Mouse (Mus musculus): ENCODE measurements around the gene Ccr9. TPM values are rescaled to one million over a fixed set of nuclear protein-coding genes. Genes with fewer than 3 reads are reported as not detected.
A peak's percentile ranks its signal among the peaks of the same experiment; 100 is the strongest.

The Ccr9 gene
- polyA plus RNA-seq, 1 experiment from 2014 or later, result 0.03 TPM

GRCm38 (mm10) chr9:123796174-123796573 is 117.9 kb downstream of the Ccr9 start:
- no peaks in the 10 kb centered on the region for H3K27me3 ChIP-seq (ENCODE audit: control insufficient read depth, insufficient read depth, low read length)
- no peak overlapping the region for H3K9ac ChIP-seq (ENCODE audit: low read length)
- DNase-seq (ENCODE audit: low spot score), result peak; percentile 43
- no peak overlapping the region for H3K4me2 ChIP-seq (ENCODE audit: low read depth, severe bottlenecking)
- peaks cover 6% of the 10 kb centered on the region for H3K36me3 ChIP-seq (ENCODE audit: control insufficient read depth, insufficient read depth, low read length)
- no peaks in the 10 kb centered on the region for H3K4me1 ChIP-seq (ENCODE audit: control insufficient read depth, insufficient read depth, low read length)
- WGBS, result 62% methylated on average over 3 of the region's 3 CpGs
- no peak overlapping the region for H3K4me3 ChIP-seq (ENCODE audit: low read depth, low read length)
- ATAC-seq (ENCODE audit: insufficient number of reproducible peaks, low FRiP score, low TSS enrichment, low read depth), result no peak
- no peaks in the 10 kb centered on the region for H3K9me3 ChIP-seq (ENCODE audit: control insufficient read depth, low read length)
- H3K27ac ChIP-seq (replicated peaks; ENCODE audit: low read depth, low read length), result no peak overlapping the region

- Histone ChIP-seq H3K4me2 (ENCODE audit: low read depth, severe bottlenecking) (no peak overlapping the region), H3K27ac (replicated peaks; ENCODE audit: low read depth, low read length) (no peak overlapping the region), H3K4me1 (ENCODE audit: control insufficient read depth, insufficient read depth, low read length) (no peaks in the 10 kb centered on the region), H3K9me3 (ENCODE audit: control insufficient read depth, low read length) (no peaks in the 10 kb centered on the region), H3K27me3 (ENCODE audit: control insufficient read depth, insufficient read depth, low read length) (no peaks in the 10 kb centered on the region), H3K4me3 (ENCODE audit: low read depth, low read length) (no peak overlapping the region), H3K36me3 (ENCODE audit: control insufficient read depth, insufficient read depth, low read length) (0 out of 2 replicates have a peak, but pooled peaks cover 2% of the 10 kb centered on the region), H3K9ac (ENCODE audit: low read length) (no peak overlapping the region)
- no peak for ATAC-seq (ENCODE audit: insufficient number of reproducible peaks, low FRiP score, low TSS enrichment, low read depth)
- no peak for DNase-seq (ENCODE audit: low spot score)
- WGBS, result 100% methylated on average over 1 of the region's 1 CpGs
These were observed 123.3 kb downstream of the Ccr9 start for GRCm38 (mm10) chr9:123801527-123801926.

- Histone ChIP-seq H3K4me2 (ENCODE audit: low read depth, severe bottlenecking) (no peak overlapping the region), H3K4me3 (ENCODE audit: low read depth, low read length) (no peak overlapping the region)
These were observed 124.2 kb downstream of the Ccr9 start for GRCm38 (mm10) chr9:123802421-123802820.

GRCm38 (mm10) chr9:123802896-123803295 is 124.7 kb downstream of the Ccr9 start:
- H3K36me3 ChIP-seq (ENCODE audit: control insufficient read depth, insufficient read depth, low read length), result 0 out of 2 replicates have a peak, but pooled peaks cover 2% of the 10 kb centered on the region
- no peak overlapping the region for H3K27ac ChIP-seq (replicated peaks; ENCODE audit: low read depth, low read length)
- H3K4me1 ChIP-seq (ENCODE audit: control insufficient read depth, insufficient read depth, low read length), result no peaks in the 10 kb centered on the region
- no peak overlapping the region for H3K4me2 ChIP-seq (ENCODE audit: low read depth, severe bottlenecking)
- H3K9me3 ChIP-seq (ENCODE audit: control insufficient read depth, low read length), result no peaks in the 10 kb centered on the region
- no peak overlapping the region for H3K9ac ChIP-seq (ENCODE audit: low read length)
- no peaks in the 10 kb centered on the region for H3K27me3 ChIP-seq (ENCODE audit: control insufficient read depth, insufficient read depth, low read length)
- H3K4me3 ChIP-seq (ENCODE audit: low read depth, low read length), result no peak overlapping the region
- ATAC-seq (ENCODE audit: insufficient number of reproducible peaks, low FRiP score, low TSS enrichment, low read depth), result no peak
- DNase-seq (ENCODE audit: low spot score), result no peak

More at GRCm38 (mm10) chr9:123802421-123802820, 124.2 kb downstream of the Ccr9 start:
- Histone ChIP-seq H3K27me3 (ENCODE audit: control insufficient read depth, insufficient read depth, low read length) (no peaks in the 10 kb centered on the region), H3K9ac (ENCODE audit: low read length) (no peak overlapping the region), H3K36me3 (ENCODE audit: control insufficient read depth, insufficient read depth, low read length) (0 out of 2 replicates have a peak, but pooled peaks cover 2% of the 10 kb centered on the region), H3K4me1 (ENCODE audit: control insufficient read depth, insufficient read depth, low read length) (no peaks in the 10 kb centered on the region), H3K27ac (replicated peaks; ENCODE audit: low read depth, low read length) (no peak overlapping the region), H3K9me3 (ENCODE audit: control insufficient read depth, low read length) (no peaks in the 10 kb centered on the region)
- no peak for ATAC-seq (ENCODE audit: insufficient number of reproducible peaks, low FRiP score, low TSS enrichment, low read depth)
- WGBS, result 94% methylated on average over 2 of the region's 2 CpGs
- no peak for DNase-seq (ENCODE audit: low spot score)

- Histone ChIP-seq H3K27ac (replicated peaks; ENCODE audit: low read depth, low read length) (no peak overlapping the region), H3K9me3 (ENCODE audit: control insufficient read depth, low read length) (no peaks in the 10 kb centered on the region), H3K4me1 (ENCODE audit: control insufficient read depth, insufficient read depth, low read length) (no peaks in the 10 kb centered on the region), H3K4me3 (ENCODE audit: low read depth, low read length) (no peak overlapping the region), H3K4me2 (ENCODE audit: low read depth, severe bottlenecking) (no peak overlapping the region), H3K27me3 (ENCODE audit: control insufficient read depth, insufficient read depth, low read length) (no peaks in the 10 kb centered on the region), H3K36me3 (ENCODE audit: control insufficient read depth, insufficient read depth, low read length) (0 out of 2 replicates have a peak, but pooled peaks cover 2% of the 10 kb centered on the region), H3K9ac (ENCODE audit: low read length) (no peak overlapping the region)
- DNase-seq (ENCODE audit: low spot score) (no peak), ATAC-seq (ENCODE audit: insufficient number of reproducible peaks, low FRiP score, low TSS enrichment, low read depth) (no peak)
- WGBS, result 93% methylated on average over 2 of the region's 2 CpGs
These were observed 127.0 kb downstream of the Ccr9 start for GRCm38 (mm10) chr9:123805241-123805640.

- peaks cover 4% of the 10 kb centered on the region; the same call in 1 of the 2 replicates for H3K36me3 ChIP-seq (ENCODE audit: control insufficient read depth, insufficient read depth, low read length)
- ATAC-seq (ENCODE audit: insufficient number of reproducible peaks, low FRiP score, low TSS enrichment, low read depth) (no peak), DNase-seq (ENCODE audit: low spot score) (no peak)
- no peaks in the 10 kb centered on the region for H3K27me3 ChIP-seq (ENCODE audit: control insufficient read depth, insufficient read depth, low read length)
- H3K27ac ChIP-seq (replicated peaks; ENCODE audit: low read depth, low read length), result no peak within 1 kb of the TSS
- H3K9me3 ChIP-seq (ENCODE audit: control insufficient read depth, low read length), result no peaks in the 10 kb centered on the region
- no peak within 1 kb of the TSS for H3K4me2 ChIP-seq (ENCODE audit: low read depth, severe bottlenecking)
- no peak within 1 kb of the TSS for H3K4me3 ChIP-seq (ENCODE audit: low read depth, low read length)
- WGBS, result 88% methylated on average over 5 of the region's 5 CpGs
- no peaks in the 10 kb centered on the region for H3K4me1 ChIP-seq (ENCODE audit: control insufficient read depth, insufficient read depth, low read length)
- H3K9ac ChIP-seq (ENCODE audit: low read length), result no peak within 1 kb of the TSS
These were observed 128.0 kb downstream of the Ccr9 start, which contains the start of gene Cxcr6 for GRCm38 (mm10) chr9:123806267-123806666. Cxcr6 (plus strand) TSS chr9:123806475.

GRCm38 (mm10) chr9:123808583-123808982 is 130.3 kb downstream of the Ccr9 start:
- 76% methylated on average over 7 of the region's 7 CpGs for WGBS
- peaks cover 3% of the 10 kb centered on the region; the same call in 1 of the 2 replicates for H3K36me3 ChIP-seq (ENCODE audit: control insufficient read depth, insufficient read depth, low read length)
- ATAC-seq (ENCODE audit: insufficient number of reproducible peaks, low FRiP score, low TSS enrichment, low read depth), result no peak

GRCm38 (mm10) chr9:123811831-123812230 is 133.6 kb downstream of the Ccr9 start:
- no peak overlapping the region for H3K4me2 ChIP-seq (ENCODE audit: low read depth, severe bottlenecking)
- H3K27me3 ChIP-seq (ENCODE audit: control insufficient read depth, insufficient read depth, low read length), result no peaks in the 10 kb centered on the region
- 85% methylated on average over 3 of the region's 3 CpGs for WGBS
- H3K9ac ChIP-seq (ENCODE audit: low read length), result no peak overlapping the region
- no peak overlapping the region for H3K27ac ChIP-seq (replicated peaks; ENCODE audit: low read depth, low read length)
- no peak overlapping the region for H3K4me3 ChIP-seq (ENCODE audit: low read depth, low read length)
- DNase-seq (ENCODE audit: low spot score), result no peak
- no peak for ATAC-seq (ENCODE audit: insufficient number of reproducible peaks, low FRiP score, low TSS enrichment, low read depth)
- no peaks in the 10 kb centered on the region for H3K4me1 ChIP-seq (ENCODE audit: control insufficient read depth, insufficient read depth, low read length)
- H3K36me3 ChIP-seq (ENCODE audit: control insufficient read depth, insufficient read depth, low read length), result peaks cover 3% of the 10 kb centered on the region; the same call in 1 of the 2 replicates
- H3K9me3 ChIP-seq (ENCODE audit: control insufficient read depth, low read length), result no peaks in the 10 kb centered on the region

More at GRCm38 (mm10) chr9:123808583-123808982, 130.3 kb downstream of the Ccr9 start:
- no peak overlapping the region for H3K9ac ChIP-seq (ENCODE audit: low read length)
- no peak overlapping the region for H3K27ac ChIP-seq (replicated peaks; ENCODE audit: low read depth, low read length)
- H3K9me3 ChIP-seq (ENCODE audit: control insufficient read depth, low read length), result no peaks in the 10 kb centered on the region
- H3K27me3 ChIP-seq (ENCODE audit: control insufficient read depth, insufficient read depth, low read length), result no peaks in the 10 kb centered on the region
- H3K4me3 ChIP-seq (ENCODE audit: low read depth, low read length), result no peak overlapping the region
- no peaks in the 10 kb centered on the region for H3K4me1 ChIP-seq (ENCODE audit: control insufficient read depth, insufficient read depth, low read length)
- DNase-seq (ENCODE audit: low spot score), result no peak
- no peak overlapping the region for H3K4me2 ChIP-seq (ENCODE audit: low read depth, severe bottlenecking)

GRCm38 (mm10) chr9:123814326-123814725 is 136.1 kb downstream of the Ccr9 start:
- H3K4me1 ChIP-seq (ENCODE audit: control insufficient read depth, insufficient read depth, low read length), result no peaks in the 10 kb centered on the region
- no peak overlapping the region for H3K27ac ChIP-seq (replicated peaks; ENCODE audit: low read depth, low read length)
- no peak overlapping the region for H3K4me3 ChIP-seq (ENCODE audit: low read depth, low read length)
- no peaks in the 10 kb centered on the region for H3K27me3 ChIP-seq (ENCODE audit: control insufficient read depth, insufficient read depth, low read length)
- ATAC-seq (ENCODE audit: insufficient number of reproducible peaks, low FRiP score, low TSS enrichment, low read depth), result no peak
- H3K36me3 ChIP-seq (ENCODE audit: control insufficient read depth, insufficient read depth, low read length), result peaks cover 3% of the 10 kb centered on the region; the same call in 1 of the 2 replicates
- H3K9ac ChIP-seq (ENCODE audit: low read length), result no peak overlapping the region
- 81% methylated on average over 2 of the region's 2 CpGs for WGBS
- no peaks in the 10 kb centered on the region for H3K9me3 ChIP-seq (ENCODE audit: control insufficient read depth, low read length)
- DNase-seq (ENCODE audit: low spot score), result no peak
- no peak overlapping the region for H3K4me2 ChIP-seq (ENCODE audit: low read depth, severe bottlenecking)

All from limb, embryonic 11.5 days (tissue).